Mouse (Mus musculus) heart, adult 8-10 months (tissue): ENCODE measurements around the gene Olfr259. TPM values are rescaled to one million over a fixed set of nuclear protein-coding genes. Genes with fewer than 3 reads are reported as not detected.

Source experiments
- DNase-seq: peaks from one replicate; pipeline ENCODE4 v3.0.0; 2022; ENCODE audit warnings: low spot score
- total RNA-seq, 4 experiments: library from RNA; stranded (reverse); gene quantifications; 2 replicates each; pipeline ENCODE4 v1.2.4; 2022

The Olfr259 gene
- not detected for total RNA-seq

DNA sequence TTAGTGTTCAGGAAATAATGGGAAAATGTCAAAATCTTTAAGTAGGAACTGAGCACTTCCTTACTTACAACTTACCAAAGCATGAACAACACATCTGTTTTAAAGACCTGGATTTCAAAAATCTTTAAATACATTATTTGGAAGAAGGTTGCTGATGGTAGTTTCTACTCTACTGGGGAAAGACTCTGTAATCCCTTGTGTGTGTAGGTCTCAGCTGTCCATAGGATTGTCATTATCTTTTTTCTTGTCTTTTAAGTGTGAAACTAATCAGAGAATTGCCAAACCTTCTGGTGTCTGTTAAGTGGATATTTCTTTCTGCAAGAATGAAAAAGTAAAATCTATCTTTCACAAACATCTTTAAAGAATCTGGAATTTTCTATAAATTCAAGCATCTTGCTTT lies at the start of gene Olfr259:
Olfr259 (minus strand) TSS at position 101 of the 400 bp plus-strand sequence.
- no peak for DNase-seq

DNA sequence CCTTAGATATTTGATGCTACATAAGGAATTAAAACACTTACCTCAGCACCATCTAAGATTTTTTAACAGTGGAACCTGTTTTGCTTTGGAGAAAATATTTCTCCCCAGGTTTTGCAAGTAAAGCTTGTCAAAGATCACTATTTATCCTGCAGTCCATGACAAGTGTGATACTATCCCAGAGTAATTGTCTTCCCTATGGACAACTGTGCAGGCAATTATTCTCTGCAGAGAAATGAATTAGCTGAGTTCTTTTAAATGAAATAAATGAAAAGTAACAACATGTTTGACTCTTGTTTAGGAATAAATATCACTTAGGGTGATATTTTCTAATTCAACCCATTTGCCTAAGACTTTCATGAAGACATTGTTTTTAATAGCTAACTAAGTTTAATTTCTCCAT lies 38.2 kb upstream of the Olfr259 start, which contains the start of gene Olfr1111:
Olfr1111 (minus strand) TSS at position 101 of the 400 bp plus-strand sequence.
- DNase-seq, result no peak

DNA sequence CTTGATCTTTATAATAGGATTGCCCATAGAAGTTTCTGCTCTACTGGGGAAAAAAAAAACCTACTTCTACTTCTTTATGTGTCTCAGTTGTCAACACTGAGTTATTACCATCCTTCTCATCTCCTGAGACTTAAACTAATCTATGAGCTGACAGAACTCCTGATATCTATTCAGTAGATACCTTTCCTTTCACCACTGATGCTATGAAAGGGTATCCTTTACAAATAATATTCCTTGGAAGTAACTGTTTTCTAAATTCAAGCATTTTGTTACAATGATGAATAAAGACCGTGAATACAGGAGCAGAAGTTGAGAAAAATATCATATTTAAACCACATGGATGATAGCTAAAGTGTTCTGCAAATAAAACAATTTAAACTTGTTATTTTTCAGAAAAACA lies 25.8 kb upstream of the Olfr259 start, which contains the start of gene Olfr1110:
Olfr1110 (minus strand) TSS at position 101 of the 400 bp plus-strand sequence.
- DNase-seq, result no peak

DNA sequence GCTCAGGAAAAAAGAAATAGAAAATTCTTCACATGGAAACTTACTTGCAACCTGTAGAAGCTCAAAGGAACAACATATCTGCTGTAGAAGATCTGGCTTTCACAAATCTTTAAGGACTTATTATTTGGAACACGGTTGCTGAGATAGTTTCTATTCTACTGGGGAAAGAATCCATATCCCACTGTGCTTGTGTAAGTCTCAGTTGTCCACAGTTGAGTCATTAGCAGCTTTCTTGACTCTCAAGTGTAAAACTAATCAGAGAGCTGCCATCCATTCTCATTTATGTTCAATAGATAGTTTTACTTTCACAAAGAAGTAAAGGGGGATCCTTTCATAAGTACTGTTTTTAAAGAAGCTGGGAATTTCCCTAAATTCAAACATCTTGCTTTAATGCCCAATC lies 18.5 kb downstream of the Olfr259 start, which contains the start of gene Olfr1109:
Olfr1109 (minus strand) TSS at position 101 of the 400 bp plus-strand sequence.
- no peak for DNase-seq

DNA sequence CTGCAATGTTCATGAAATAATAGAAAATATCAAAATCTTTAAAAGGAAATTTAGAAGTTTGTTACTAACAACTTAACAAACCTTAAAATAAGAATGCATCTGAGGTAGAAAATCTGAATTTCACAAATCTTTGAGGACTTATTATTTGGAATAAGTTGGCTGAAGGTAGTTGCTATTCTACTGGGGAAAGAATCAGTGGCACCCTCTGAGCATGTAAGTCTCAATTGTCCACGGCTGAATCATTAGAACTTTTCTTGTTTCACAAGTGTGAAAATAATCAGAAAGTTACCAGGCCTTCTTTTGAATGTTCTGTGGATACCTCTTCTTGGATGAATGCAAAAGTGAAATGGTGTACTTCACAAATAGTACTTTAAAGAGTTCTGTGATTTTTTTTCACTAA lies 38.6 kb downstream of the Olfr259 start, which contains the start of gene Olfr1107:
Olfr1107 (minus strand) TSS at position 101 of the 400 bp plus-strand sequence.
- DNase-seq, result no peak

Other genes with a start within 250 kb of the Olfr259 start
- gene Gm13723, start 239.8 kb downstream of the Olfr259 start, total RNA-seq, result not detected
- gene Olfr1097, start 222.4 kb downstream of the Olfr259 start, total RNA-seq, result not detected
- gene Olfr1098, start 190.0 kb downstream of the Olfr259 start, total RNA-seq, result not detected
- not detected for gene Olfr1099, start 153.9 kb downstream of the Olfr259 start, total RNA-seq
- gene Olfr1100, start 134.6 kb downstream of the Olfr259 start, total RNA-seq, result not detected
- not detected for gene Olfr1101, start 123.3 kb downstream of the Olfr259 start, total RNA-seq
- not detected for gene Olfr1102, start 116.2 kb downstream of the Olfr259 start, total RNA-seq
- gene Olfr1104, start 87.5 kb downstream of the Olfr259 start, total RNA-seq, result not detected
- not detected for gene Olfr1105, start 78.0 kb downstream of the Olfr259 start, total RNA-seq
- gene Olfr1106, start 62.3 kb downstream of the Olfr259 start, total RNA-seq, result not detected
- gene Olfr1107, start 38.8 kb downstream of the Olfr259 start, total RNA-seq, result not detected
- gene Olfr1109, start 18.6 kb downstream of the Olfr259 start, total RNA-seq, result not detected
- not detected for gene Olfr1110, start 25.7 kb upstream of the Olfr259 start, total RNA-seq
- not detected for gene Olfr1111, start 38.1 kb upstream of the Olfr259 start, total RNA-seq
- not detected for gene Olfr1112, start 73.2 kb upstream of the Olfr259 start, total RNA-seq
- not detected for gene Olfr1113, start 94.4 kb upstream of the Olfr259 start, total RNA-seq
- not detected for gene Olfr1115, start 133.4 kb upstream of the Olfr259 start, total RNA-seq
- gene Olfr1116, start 153.0 kb upstream of the Olfr259 start, total RNA-seq, result not detected
- gene Olfr1118, start 193.0 kb upstream of the Olfr259 start, total RNA-seq, result not detected
- gene Olfr1120, start 240.2 kb upstream of the Olfr259 start, total RNA-seq, result not detected